Mouse (Mus musculus): Measurements from ENCODE around the gene Trim13. TPM values are rescaled to one million over a fixed set of nuclear protein-coding genes. Genes with fewer than 3 reads are reported as not detected.
"Not testable (repeated sequence)": the region's sequence is repeated elsewhere in the genome, so short reads cannot be mapped to it uniquely, and the experiment has no call there.

Trim13 gene
- 1 to 10 TPM; 6.1 TPM for total RNA-seq (2021)
- long read RNA-seq, experiment 1, partial matches to known transcripts, result 10 of 15 reads
- long read RNA-seq, experiment 1, other reads (novel, unspliced or antisense), result 1 of 15 reads
- long read RNA-seq, experiment 2, partial matches to known transcripts, result 11 of 18 reads
- long read RNA-seq, experiment 2, other reads (novel, unspliced or antisense), result 3 of 18 reads

DNA sequence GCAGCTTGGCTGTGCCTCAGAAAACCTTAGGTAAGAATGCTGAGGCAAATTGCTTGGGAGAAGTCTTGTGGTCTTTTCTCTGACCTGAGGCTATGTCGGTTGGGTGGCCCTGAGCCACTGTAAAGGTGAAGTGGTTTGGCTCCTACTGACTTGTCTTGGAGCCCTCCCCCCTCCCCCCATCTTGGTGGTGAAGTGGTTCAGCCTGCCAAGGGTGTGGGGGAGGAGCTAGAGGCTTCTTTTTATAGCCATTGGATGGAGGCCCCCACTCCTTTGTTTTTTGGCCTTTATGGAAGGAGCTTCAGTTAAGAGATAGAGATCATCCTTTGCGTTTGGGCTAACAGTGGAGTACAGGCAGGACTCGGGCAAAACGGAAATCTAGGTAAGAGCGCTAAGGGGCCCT lies at the start of gene Trim13:
Trim13 (plus strand) TSS at position 280 of the 400 bp plus-strand sequence.
- no peak for DNase-seq

DNA sequence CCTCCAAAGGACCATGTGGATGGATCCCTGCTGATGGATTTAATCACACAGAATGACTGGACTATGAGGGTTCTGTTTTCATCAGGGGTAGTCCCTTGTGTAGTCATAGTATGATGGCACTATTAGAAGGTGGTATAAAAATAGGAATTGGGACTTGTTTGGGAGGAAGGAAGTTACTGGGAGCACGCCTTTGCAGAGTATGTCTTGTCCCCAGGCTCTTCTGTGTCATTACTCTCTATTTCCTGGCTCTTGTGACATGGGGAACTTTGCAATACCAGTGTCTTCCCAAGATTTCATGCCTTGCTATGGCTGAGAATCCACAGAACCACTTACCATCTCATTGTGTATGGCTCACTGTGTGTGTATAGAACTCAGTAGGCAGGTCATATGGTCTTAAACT lies 49.4 kb upstream of the Trim13 start:
- no peak for DNase-seq

DNA sequence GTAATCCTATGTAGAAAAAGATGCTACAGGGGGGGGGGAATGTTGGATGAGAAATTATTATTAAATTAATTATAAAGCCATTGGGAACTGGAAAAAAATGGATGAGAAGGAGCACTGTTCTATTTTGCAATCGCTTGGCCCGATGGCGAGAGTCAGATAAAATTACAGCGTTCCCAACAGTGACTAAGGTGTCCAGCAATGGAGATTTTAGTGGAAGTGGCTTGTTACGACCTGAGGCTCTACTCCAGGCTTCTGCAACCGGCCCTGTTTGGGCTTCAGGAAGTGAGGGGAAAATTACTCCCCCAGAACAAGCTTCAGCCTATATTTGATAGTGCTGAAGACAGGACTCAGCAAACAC lies 42.1 kb upstream of the Trim13 start:
- peak; percentile 41 for DNase-seq

DNA sequence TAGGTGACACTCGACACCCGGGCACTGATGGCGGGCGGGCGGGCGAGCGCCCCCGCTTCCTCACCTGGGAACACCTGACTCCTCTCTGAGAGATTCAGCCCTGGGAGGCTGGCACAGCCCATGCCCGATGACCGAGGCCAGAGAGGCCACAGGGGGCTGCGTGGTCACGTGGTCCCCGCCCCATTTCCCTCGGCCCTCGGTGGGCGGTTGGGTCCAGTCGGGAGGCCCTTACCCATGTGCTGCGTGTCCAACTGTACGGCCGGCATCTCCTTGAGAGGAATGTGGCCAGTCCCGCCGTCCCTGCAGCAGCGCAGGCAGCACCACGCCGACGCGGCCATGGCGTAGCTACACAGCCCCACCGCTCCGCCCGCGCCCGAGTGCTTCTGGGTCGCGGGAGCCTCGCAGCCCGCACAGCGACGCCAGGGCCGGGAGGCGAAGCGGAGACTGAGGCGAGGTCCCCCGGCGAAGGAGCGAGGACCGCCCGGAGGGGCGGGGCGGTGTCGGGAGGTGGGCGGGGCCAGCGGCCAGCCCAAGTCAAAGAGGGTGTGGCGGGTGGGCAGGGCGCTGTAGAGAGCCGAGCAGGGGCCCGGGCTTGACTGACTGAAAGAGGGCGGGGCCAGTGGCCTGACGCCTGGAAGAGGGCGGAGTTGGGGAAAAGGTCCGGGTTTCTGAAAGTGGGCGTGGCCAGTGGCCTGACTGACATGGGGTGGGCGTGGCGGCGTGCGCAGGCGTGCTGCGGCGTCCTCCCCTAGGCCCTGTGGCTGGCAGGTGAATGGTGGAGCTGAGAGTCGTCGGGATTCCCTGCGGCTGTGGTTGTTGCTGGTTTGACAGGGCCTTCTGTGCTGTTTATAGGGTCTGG lies 41.5 kb upstream of the Trim13 start, which contains the start of gene Spryd7:
Spryd7 (minus strand) TSS at position 598 of the 859 bp plus-strand sequence.
- DNase-seq, result peak; percentile 98

DNA sequence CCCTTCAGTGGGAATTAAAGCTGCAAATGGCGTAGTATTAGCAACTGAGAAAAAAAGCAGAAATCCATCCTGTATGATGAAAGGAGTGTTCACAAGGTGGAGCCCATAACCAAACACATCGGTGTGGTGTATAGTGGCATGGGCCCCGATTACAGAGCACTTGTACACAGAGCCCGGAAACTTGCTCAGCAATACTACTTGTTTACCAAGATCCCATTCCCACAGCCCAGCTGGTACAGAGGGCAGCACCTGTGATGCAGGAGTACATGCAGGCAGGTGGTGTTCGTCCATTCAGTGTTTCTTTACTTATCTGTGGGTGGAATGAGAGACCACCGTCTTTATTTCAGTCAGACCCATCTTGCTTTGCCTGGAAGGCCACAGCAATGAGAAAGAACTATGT lies 39.1 kb upstream of the Trim13 start:
- DNase-seq, result no peak

DNA sequence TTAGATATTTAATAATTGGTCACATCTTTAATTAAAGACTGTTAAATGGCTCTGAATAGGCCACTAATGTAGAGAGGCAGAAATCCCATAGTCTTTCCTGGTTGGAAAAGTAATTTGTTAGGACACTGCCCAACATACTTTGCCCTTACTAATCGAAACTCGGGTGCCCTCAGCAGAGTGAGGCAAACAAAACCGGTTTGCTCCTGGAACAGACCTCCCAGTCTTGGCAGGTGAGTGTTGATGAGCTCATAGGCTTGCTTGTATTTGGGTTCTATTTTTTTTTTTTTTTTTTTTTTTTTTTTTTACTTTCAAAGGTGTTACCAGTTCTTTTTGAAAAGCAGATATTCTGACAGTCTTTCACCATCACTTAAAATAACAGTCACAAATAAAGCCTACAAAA lies 38.2 kb upstream of the Trim13 start:
- DNase-seq, result no peak

DNA sequence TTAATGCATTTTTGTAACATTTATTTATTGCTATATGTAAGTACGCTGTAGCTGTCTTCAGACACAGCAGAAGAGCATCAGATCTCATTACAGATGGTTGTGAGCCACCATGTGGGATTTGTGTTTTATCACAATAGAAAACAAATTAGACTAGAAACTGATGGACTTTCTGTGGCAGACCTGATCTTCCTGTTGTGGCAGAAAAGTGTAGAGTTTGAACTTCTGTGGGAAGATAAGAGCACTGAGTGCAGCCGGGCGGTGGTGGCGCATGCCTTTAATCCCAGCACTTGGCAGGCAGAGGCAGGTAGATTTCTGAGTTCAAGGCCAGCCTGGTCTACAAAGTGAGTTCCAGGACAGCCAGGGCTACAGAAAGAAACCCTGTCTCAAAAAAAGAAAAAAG lies 31.8 kb upstream of the Trim13 start:
- DNase-seq, result not testable (repeated sequence)

DNA sequence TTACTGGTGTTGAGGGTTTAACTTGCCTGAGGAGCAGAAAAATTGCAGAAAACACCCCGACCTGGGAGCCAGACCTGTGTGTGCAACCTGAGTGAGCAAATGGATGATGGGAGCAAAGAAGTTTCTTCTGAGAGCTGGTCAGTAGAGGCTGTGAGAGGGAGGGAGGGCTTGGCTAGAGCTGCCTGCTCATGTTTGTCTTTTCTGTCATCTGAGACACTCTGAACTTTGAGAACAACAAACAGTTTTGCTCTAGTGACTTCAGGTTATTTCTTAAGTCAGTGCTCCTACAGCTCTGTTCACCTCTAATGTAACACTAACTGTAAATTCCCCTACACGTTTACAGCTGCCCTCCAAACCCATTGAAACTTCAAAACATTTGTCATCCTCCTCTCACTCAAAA lies 28.7 kb upstream of the Trim13 start:
- DNase-seq, result no peak

DNA sequence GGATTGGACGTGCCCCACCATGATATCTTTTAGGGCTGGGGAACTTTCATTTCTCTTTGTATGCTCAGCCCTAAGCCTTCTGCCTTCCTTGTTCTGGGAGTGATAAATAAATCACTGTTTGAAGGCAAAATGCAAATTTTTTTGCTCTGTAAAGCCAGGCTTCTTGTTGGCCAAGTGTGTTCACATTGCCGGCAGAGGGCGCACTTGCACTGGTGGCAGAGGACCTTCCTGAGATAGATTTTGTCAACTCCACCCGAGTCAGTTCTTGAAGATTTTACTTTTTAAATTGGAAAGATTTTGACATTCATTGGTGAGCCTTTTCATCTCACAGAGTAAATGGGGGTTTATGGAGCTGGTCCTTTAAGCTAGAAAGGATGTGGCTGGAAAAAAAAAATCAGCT lies 26.7 kb upstream of the Trim13 start:
- DNase-seq, result peak; percentile 52

DNA sequence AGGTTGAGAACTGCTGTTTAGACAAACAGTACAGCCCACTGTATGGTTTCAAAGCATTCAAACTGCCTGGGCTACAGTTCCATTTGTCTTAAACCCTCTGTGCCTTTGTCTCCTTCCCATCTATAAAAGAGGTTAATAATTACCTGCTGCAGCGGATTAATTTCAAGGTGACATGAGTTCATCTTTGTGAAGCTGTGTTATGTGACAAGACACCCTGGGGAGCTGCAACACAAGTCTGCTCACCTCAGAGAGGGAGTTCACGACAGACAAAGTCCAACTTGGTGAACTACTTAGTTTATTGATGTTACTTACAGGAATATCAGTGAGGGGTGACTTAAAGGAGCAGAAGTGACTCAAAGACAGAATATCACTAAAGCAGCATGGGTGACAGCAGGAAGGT lies 25.9 kb upstream of the Trim13 start:
- DNase-seq, result no peak

DNA sequence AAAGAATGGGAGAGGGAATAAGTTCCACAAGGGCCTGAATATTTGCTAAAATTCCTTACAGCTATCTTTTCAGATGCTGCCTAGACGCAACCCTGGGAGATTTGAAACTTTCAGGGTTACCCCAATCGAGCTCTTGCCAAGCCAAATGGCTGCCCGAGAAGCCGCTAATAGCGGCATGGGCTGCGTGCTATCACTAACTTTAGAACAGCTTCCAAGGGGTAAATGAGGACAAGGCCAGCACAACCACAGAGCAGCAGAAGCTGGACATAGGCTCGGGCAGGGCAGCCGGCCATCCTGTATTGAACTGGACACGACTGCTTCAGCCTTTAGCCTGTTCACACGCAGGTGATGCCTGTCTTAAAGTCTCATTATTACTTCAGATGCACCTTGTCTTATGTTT lies 23.0 kb upstream of the Trim13 start:
- peak; percentile 51 for DNase-seq

DNA sequence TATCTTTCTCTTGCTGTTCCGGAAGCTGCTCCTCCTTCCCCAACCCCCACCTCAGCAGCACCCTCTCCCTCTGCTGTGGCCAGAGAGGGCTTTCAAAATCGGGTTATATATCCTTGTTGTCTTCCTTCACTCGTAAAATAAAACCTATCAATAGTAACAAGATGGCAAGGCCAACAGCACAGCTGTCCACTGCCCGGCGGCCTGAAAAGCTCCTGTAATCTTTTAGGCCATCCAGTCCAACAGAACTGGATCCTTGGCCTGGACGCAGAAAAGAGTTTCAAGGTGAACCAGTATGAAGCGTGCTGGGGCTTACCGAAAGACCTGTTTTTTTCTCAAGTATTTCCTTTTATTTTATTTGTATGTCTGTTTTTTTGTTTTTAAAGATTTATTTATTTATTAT lies 22.1 kb upstream of the Trim13 start:
- DNase-seq, result peak; percentile 50

DNA sequence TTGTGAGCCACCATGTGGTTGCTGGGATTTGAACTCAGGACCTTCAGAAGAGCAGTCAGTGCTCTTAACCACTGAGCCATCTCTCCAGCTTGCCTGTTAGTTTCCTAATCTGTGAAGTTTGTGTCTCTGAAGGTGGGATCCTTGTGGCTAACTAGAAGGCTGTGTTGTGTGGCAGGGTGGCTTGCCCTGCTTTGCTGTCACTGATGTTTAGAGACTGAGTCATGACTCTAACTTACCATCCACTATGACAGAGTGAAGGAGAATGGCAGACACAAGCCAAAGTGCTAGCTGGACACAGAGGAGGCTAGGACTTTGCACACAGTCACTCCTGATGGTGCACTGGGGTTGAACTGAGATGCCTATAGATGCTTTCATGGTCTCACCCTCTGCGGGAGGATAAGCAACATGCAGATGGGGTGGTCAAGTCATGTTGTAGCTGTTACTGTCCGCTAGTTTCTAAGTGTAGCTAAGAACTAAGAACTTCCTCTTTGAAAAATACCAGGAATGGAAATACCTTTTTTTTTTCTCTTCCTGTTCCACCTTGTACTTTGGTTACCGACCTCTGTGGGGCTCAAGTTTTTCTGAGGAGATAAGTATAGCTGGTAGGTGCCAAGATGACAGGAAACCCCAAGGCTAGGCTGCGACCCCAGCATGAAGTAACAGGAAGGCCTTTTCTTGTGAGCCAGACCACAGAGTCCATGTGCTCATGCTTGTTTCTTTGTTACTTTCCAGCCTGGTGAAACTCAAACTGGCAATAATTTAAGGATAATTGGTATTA lies 8.6 kb upstream of the Trim13 start:
- no peak for DNase-seq

DNA sequence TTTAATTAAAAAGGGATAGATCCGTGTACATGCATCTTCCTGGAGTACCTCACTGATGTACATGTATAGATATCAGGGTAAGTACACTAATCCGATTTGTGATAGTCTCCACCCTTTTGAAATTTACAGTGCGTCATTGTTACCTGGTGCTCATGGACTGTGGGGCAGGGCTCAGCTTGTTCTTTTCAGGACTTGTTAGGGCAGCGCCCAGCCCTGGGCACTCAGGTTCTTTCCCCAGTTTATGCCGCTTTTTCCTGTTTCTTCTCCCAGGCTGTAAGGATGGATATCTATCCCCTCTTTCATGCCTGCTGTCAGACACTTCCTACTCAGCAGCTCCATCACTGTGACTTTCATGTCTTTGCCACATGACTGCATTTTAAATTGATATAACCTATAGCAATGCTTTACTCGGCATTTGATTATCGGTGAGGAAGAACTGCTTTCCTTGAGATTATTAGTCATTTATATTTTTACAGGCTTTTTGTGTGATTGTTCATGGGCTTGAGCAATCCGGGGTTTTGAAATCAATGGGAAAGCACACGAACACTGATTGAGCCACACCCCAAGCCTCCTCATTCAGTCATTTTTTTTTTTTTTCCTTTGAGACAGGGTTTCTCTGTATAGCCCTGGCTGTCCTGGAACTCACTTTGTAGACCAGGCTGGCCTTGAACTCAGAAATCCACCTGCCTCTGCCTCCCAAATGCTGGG lies 1.2 kb upstream of the Trim13 start:
- no peak for DNase-seq

DNA sequence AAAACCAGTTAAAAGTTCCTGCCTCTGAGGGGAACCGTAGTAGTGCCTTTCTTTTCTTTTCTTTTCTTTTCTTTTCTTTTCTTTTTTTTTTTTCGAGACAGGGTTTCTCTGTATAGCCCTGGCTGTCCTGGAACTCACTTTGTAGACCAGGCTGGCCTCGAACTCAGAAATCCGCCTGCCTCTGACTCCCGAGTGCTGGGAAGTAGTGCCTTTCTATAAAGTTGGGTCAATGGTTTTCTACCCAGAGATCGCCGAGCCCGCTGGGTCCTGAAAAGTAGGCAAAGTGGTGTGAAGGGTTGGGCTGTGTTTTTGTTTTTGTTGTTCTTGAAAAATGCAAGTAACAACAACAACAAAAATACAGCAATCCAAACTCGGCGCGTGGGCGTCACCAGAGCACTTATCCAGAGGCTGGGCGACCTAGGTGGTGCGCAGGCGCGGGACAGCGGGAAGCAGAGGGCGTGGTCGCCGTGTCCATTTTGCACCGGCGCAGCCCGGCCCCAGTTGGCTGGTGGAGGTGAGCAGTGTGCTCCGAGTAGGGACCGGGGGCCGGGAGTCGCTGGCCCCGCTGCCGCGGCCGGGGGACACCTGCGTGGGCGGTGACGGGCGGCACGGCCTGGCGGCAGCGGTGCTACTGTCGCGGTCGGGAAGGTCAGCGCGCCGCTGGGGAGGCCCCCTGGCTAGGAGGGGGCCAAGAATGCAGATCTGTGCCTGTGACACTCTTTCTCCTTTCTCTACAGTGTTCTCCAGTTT lies 1.2 kb downstream of the Trim13 start:
- peak; percentile 90 for DNase-seq

DNA sequence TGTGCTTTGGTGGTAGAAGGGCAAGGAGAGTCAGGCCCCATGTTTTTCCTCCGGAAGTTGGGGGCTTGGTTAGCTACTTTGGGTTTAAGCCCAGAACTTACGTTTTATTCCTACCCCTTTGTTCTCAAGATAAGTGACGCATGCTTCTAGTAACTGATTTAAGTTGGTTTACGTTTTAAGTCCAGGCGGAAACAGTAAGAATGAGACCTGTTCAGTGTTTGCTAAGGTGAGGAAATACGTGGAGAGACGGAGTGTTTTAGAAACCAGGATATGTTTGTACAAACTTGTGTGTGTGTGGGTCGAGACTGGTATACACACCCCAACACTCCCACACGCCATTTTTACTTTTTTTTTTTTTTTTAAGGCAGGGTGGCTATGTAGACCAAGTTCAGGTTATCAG lies 3.3 kb downstream of the Trim13 start:
- DNase-seq, result no peak

DNA sequence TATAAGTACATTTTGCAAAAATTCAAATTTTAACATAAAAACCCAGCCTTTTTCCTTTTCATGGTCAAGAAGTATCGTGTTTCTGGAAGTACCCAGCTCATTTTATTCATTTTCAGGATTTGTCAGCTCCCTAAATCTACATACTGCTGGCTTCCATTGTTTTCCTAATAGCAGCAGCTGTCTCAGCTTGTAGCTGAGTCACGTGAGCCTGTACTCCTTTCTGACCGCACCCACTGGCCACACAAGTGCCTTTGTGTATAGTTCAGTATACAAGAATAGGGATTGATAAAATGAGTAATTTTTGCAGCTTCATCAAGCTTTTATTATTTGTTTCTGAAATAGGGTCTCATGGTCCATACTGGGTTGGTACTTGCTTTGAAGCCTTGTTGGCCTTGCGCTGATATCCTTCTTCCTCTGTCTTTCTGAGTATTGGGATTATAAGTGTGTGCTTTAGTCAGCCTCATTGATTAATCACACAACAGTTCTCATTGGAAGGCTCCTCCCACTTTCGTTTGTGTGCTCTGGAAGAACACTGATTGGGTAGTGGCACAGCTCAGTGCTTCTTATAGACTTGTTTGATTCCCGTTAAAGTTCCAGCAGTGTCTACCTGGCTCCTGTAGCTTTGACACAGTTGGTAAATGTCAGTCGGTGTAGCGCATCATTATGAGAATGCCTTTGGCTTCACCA lies 5.2 kb downstream of the Trim13 start:
- no peak for DNase-seq

DNA sequence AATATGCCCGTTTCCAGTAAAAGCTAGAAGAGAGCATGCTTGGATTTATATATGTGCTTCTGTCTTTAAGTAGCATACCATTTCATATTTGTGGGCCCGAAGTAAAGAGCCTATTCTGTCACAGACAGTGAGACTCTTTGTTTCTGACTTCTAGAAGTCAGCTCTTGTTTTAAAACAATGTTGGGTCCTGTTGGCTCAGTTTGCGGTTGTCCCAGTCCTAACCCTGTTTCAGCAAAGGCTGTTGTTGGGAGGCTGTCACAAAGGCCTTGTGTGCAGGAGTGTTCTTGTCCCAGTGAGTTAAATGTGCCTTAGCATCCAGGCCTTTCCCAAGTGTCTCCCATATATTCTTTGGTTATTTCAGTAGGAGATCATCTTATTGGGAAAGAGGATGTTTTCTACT lies 6.0 kb downstream of the Trim13 start:
- no peak for DNase-seq

DNA sequence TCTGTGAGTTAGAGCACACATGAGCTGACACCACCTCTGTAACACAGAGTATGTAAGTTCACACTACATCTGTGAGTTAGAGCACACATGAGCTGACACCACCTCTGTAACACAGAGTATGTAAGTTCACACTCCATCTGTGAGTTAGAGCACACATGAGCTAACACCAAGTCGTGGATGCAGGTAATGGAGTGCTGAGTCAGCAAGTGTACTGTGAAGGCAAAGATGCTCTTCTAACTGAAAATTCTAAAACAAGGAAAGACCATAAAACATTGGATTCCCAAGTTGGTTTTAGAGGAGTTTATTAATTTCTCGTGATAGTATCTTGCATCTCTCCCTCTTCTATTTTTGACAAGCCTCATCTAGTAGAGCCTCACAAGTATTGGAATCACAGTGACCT lies 8.0 kb downstream of the Trim13 start:
- not testable (repeated sequence) for DNase-seq

DNA sequence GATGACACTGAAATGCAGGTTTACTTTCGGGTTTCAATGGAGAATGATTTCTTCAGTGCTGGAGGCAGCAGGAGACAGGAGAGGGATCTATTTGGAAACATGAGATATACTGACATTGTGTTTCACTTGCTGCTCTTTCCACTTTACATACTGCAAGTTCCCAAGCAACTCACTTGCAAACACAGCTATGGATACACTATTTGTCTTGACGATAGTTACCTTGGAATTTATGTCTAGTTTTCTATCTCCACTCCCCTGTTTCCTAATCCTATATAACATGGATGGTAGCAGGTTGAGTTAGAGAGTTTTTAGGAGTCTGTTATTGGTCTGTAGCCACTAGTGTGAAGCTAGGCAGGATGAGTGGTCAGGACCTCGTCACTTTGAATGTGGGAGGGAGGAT lies 9.1 kb downstream of the Trim13 start, which contains the start of gene Kcnrg:
Kcnrg (plus strand) TSS at position 301 of the 400 bp plus-strand sequence.
- DNase-seq, result no peak

DNA sequence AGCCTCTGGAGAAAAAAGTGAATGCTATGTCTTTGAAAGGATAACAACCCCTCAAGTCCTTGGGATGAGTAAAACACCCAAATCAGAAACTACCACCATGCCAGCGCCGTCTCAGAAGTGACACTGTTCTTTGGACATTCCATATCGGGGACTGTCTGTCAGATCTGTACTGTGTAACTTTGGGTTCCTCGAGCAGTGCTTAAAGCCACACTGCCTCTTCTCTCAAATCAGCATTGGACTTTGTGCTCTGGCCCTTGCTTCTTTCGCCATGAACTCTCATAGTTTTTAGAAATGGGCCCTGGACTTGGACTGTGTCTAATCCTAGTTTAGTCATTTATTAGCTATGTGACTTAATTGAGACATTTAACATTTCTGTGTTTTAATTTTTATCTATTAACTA lies 13.7 kb downstream of the Trim13 start:
- DNase-seq, result no peak
